Mouse (Mus musculus): ENCODE measurements around the gene Tlr2.
A peak's percentile ranks its signal among the peaks of the same experiment; 100 is the strongest.

Gene Tlr2

GRCm38 (mm10) chr3:83828145-83828611, 13.4 kb downstream of the Tlr2 start:
- no peak for DNase-seq (ENCODE audit: low spot score)

- no peak for DNase-seq (ENCODE audit: low spot score)
These were observed 13.9 kb downstream of the Tlr2 start for GRCm38 (mm10) chr3:83827684-83828083.

- no peak for DNase-seq (ENCODE audit: low spot score)
These were observed 17.8 kb downstream of the Tlr2 start for GRCm38 (mm10) chr3:83823774-83824173.

GRCm38 (mm10) chr3:83816372-83816925, 25.1 kb downstream of the Tlr2 start:
- DNase-seq (ENCODE audit: low spot score) = no peak

GRCm38 (mm10) chr3:83812863-83813262, 28.7 kb downstream of the Tlr2 start:
- no peak for DNase-seq (ENCODE audit: low spot score)

GRCm38 (mm10) chr3:83811987-83812386, 29.6 kb downstream of the Tlr2 start:
- DNase-seq (ENCODE audit: low spot score) = no peak

- DNase-seq (ENCODE audit: low spot score) = no peak
These were observed 33.1 kb downstream of the Tlr2 start for GRCm38 (mm10) chr3:83808483-83808882.

- peak; percentile 15 for DNase-seq (ENCODE audit: low spot score)
These were observed 39.9 kb downstream of the Tlr2 start for GRCm38 (mm10) chr3:83801649-83802155.

GRCm38 (mm10) chr3:83799486-83799885, 42.1 kb downstream of the Tlr2 start:
- DNase-seq (ENCODE audit: low spot score) = no peak

GRCm38 (mm10) chr3:83797828-83798227, 43.7 kb downstream of the Tlr2 start:
- DNase-seq (ENCODE audit: low spot score) = peak; percentile 17

- no peak for DNase-seq (ENCODE audit: low spot score)
These were observed 44.5 kb downstream of the Tlr2 start for GRCm38 (mm10) chr3:83797098-83797497.

GRCm38 (mm10) chr3:83791444-83791843, 50.1 kb downstream of the Tlr2 start:
- no peak for DNase-seq (ENCODE audit: low spot score)

- no peak for DNase-seq (ENCODE audit: low spot score)
These were observed 51.7 kb downstream of the Tlr2 start for GRCm38 (mm10) chr3:83789651-83790451.

- DNase-seq (ENCODE audit: low spot score) = no peak
These were observed 53.7 kb downstream of the Tlr2 start for GRCm38 (mm10) chr3:83787776-83788305.

- no peak for DNase-seq (ENCODE audit: low spot score)
These were observed 54.5 kb downstream of the Tlr2 start for GRCm38 (mm10) chr3:83787086-83787485.
